Mouse (Mus musculus) cerebellum, postnatal 14 days (tissue): ENCODE data around the gene Six5.
A peak's percentile ranks its signal among the peaks of the same experiment; 100 is the strongest.
"Not testable (repeated sequence)": the region's sequence is repeated elsewhere in the genome, so short reads cannot be mapped to it uniquely, and the experiment has no call there.

Experiments
- DNase-seq, 2 experiments: peaks; one replicate each; pipeline ENCODE4 v3.0.0; 2021; ENCODE audit warnings: mixed read lengths in 2 of 2

Six5 gene

DNA sequence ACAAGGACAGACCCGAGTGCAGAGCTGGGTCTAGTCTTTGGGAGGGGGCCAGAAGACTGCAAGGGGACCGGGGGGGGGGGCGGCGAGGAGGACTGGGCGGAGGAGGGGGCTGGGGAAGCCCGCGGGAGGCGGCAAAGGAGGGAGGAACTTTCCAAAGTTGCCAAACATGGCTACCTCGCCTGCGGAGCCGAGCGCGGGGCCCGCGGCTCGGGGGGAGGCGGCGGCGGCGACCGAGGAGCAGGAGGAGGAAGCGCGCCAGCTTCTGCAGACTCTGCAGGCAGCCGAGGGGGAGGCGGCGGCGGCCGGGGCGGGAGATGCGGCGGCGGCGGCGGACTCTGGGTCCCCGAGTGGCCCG is at the start of gene Six5:
Gene Six5 (plus strand): TSS at position 124 of the 355 bp plus-strand sequence.
- DNase-seq: no peak

DNA sequence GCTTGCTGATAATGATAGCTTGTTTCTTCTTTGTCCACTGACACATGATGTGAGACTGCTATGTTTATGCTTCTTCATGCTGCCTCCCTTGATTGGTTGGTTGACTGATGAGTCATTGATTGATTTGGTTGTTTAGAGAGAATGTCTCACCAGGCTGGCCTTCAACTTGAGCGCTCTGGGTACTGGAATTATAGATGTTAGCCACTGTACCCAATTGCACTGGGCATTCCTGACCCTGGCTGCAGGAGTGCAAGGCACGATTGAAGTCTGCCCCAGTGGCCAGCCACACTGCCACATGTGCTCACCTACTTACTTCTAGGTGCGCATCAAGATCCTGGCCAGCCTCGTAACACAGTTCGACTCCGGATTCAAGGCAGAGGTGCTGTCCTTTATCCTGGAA is 49.8 kb upstream of the Six5 start:
- no peak for DNase-seq

DNA sequence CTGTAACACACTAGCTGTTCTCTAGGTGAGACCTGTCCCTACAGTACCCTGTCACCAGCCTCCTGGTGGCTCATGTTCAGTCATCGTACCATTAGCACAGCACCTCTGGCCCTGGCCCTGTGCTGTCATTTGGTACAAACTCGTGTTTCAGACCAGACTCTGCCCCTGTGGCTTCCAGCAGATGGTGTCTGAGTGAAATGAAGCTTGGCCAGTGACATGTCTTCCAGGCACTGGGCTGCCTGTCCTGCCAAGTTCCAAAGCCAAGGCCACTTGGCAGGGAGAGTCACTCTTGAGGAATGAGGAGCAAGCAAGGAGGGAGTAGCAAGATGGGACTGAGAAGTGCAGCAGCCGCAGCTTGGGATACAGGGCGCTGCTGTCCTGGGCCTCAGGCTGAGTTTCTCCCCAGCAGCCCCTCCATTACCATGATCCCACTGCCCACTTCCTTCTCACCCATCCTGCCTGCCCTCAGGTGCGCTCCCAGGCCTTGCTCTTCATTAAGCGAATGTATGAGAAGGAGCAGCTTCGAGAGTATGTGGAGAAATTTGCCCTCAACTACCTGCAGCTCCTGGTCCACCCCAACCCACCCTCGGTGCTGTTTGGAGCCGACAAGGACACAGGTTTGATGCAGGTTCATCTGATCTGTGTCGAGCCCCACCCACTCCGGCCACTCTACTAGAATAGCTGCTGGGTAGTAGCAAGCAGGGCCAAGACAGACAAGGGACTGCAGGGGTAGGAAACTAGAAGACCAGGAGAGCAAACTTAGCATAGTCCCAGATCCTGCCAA is 47.9 kb upstream of the Six5 start:
- DNase-seq: peak; percentile 88 to 91

DNA sequence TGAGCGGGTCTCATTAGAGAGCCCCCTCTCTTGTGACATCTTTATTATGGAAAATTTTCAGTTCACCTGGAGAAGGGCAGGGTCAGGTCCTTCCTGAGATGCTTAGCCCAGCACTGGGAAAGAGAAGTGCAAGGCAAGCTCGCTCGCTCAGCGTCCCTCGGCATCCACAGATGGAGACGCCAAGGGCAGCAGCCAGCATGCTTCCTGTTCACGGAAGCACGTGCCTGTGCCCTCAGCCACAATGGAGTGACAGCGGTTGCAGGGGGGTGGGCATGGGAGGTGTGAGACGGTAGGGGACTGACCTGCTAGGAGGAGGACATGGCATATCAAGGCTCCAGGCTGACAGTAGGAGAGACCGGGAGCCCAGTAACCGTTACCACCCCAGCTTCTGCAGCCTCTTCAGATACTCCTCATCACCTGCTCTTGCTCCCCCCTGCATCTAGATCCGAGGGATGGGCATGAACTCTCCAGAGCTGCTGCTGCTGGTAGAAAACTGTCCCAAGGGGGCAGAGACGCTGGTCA is 46.3 kb upstream of the Six5 start:
- DNase-seq: no peak

DNA sequence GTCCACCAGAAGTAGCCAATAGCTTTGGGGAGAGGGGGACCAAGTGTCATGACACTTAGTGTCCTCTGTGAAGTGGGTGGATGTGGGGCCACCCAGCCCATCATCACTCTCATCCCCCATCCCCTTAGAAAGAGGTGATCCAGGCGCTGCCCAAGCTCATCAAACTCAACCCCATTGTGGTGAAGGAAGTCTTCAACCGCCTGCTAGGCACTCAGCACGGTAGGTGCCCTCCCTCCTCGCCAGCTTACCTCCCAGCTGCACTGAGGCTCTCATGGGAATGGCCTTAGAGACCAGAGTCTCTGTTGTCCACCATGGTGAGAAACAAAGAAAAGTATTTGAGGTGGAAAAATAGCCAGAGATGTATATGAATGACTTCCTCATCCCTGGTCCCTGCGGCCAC is 45.1 kb upstream of the Six5 start:
- no peak for DNase-seq

DNA sequence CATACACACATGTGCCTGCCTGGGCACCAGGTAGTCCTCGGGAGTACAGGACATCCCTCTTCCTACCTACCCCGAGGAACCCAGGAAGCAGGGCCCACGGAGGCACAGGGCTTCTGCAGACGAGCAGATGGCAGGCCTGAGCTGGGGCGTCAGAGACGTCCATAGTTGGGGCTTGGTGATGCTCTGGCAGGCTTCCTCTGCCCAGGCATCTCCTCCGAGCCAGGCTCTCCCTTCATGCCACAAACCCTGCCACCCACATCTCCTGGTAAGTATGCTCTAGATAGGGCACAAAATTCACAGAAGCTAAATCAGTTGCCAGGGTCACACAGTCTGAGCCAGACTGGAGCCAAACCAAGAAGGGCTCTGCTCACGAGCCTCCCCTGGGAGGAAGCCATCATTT is 44.2 kb upstream of the Six5 start:
- DNase-seq: peak in 1 of 2 experiments; percentile 45

DNA sequence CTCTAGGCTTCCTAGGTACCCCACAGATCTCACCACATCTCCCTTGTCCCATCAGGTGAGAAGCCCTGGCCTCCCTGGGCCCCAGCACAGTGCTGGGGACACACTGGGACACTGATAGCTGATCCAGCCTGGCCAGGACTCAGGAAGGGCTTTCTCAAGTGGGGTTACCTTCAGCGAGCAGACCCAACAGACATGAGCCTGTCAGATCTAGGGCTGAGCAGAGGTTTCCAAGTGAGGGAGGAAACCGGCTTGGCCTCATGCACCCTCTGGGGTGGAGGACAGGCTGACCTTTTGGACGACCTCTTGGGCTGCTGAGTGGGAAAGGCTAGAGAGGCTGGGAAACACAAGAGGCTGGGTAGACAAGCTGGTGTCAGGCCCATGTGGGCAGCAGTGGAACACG is 43.2 kb upstream of the Six5 start:
- DNase-seq: peak in 1 of 2 experiments; percentile 11

DNA sequence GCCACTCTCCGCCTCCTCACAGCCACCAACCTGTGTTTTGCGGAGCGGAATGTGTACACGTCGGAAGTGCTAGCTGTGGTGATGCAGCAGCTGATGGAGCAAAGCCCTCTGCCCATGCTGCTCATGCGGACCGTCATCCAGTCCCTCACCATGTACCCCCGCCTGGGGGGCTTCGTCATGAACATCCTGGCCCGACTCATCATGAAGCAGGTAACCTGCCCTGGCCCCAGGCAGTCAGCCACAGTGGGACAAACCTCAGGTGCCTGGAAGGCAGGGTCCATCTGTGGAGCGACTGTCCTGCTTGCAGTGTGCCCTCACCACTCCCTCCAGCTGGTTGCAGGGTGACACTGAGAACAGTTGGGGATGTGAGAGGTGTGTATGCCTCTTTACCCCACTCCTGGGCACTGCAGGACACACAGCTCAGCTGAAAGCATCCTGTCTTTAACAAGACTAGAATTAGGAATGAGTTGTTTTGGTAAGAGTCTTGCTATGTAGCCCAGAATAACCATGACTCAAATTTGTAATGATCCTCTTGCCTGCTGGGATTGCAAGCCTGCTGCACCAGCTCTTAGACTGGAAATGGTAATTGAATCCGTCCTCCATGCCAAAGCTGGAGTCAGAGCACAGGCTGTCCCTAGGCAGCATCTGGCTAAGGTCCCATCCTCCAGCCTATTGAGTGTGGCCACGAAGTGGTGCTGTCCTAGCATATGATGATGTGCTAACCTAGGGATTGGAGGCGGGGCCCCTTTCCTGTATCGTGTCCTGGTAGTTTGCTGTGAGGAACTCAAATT is 41.9 kb upstream of the Six5 start:
- DNase-seq: peak in 1 of 2 experiments; percentile 59

DNA sequence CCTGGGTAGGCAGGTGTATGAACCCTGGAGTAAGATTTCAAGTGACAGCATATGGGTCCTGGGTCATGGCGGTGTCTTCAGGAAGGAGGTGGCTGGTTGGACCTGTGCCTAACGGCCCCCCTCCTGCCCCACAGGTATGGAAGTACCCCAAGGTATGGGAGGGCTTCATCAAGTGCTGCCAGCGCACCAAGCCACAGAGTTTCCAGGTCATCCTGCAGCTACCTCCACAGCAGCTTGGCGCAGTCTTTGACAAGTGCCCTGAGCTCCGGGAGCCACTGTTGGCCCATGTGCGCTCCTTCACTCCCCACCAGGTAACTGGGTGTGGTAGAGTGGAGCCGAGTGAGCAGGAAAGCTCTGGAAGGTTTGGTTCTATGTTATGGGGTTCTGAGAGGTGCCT is 41.3 kb upstream of the Six5 start:
- no peak for DNase-seq

DNA sequence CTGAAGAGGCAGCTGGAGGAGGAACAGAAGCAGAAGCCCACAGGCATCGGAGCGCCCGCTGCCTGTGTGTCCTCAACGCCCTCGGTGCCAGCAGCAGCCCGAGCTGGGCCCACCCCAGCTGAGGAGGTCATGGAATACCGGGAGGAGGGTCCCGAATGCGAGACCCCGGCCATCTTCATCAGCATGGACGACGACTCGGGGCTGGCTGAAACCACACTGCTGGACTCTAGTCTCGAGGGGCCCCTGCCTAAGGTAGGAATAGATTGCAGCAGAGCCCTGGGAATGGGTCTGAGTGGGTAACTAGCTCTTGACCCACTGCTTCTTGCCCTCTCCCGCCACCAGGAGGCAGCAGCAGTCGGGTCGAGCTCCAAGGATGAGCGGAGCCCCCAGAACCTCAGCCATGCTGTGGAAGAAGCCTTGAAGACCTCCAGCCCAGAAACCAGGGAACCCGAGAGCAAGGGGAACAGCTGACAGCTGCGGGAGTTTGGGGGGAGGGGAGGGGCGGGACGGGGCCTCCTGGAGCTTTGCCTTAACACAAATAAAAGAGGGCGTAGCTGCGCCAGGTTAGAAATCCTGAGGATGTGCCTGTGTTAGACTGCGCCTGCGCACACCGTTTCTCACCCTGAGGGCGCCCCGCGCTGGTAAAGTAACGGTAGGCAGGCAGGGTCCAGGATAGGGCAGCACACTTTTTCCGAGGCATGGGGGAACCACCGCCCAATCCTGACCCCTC is 40.2 kb upstream of the Six5 start, which contains the start of gene Rsph6a:
Gene Rsph6a (plus strand): TSS at position 644 of the 730 bp plus-strand sequence.
- peak; percentile 73 to 87 for DNase-seq

DNA sequence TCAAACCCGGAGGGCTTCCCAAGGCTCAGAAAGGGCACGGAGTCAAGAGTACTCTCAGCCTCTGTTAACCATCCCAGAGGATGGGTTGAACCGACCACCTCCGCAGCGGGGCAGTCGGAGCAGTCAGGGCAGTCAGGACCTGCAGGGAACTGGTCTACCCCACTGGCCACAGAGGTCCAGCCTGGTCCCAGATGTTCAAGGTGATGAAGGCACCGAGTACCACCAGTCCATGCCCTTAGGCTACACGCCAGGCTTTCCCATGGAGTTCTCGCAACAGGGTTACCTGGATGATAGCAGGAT is 39.7 kb upstream of the Six5 start:
- DNase-seq: no peak

DNA sequence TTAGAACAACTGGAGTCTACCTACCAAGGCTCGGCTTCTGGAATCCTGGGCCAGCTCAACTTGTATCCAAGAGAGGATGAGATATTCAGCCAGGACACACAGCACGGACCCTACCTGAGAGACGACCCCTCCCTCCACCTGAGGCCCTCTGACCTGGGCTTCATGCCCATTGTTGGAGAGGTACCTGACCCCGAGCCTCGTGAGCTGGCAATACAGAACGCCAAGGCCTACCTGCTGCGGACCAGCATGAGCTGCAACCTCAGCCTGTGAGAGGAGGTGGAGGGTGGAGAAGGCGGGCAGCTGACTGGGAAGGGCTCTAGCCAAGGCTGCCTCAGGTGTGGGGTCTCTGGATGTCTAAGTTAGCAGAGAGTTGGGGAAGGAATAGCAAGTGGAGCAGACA is 39.3 kb upstream of the Six5 start:
- no peak for DNase-seq

DNA sequence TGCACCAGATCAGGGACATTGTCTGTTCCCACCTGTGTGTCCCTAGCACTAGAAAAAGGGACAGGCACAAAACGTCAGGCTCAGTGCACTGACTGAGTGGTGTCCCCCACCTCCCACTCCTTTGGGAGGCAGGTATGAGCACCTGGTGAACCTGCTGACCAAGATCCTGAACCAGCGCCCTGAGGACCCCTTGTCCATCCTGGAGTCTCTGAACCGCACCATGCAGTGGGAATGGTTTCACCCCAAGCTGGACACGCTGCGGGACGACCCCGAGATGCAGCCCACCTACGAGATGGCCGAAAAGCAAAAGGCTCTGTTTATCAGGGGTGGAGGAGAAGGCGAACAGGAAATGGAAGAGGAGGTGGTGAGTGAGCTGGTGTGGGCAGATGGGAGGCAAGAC is 37.0 kb upstream of the Six5 start:
- no peak for DNase-seq

DNA sequence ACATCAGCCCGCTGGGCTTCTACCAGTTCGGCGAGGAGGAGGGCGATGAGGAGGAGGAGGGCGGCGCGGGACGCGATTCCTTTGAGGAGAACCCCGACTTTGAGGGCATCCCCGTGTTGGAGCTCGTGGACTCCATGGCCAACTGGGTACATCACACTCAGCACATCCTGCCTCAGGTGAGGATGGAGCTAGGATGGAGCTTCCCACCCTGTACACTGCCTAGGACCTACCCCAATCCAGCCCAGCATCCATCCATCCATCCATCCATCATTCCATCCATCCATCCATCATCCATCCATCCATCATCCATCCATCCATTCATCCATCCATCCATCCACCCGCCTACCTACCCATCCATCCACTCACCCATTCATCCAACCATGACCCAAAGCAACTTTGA is 28.5 kb upstream of the Six5 start:
- DNase-seq: no peak

DNA sequence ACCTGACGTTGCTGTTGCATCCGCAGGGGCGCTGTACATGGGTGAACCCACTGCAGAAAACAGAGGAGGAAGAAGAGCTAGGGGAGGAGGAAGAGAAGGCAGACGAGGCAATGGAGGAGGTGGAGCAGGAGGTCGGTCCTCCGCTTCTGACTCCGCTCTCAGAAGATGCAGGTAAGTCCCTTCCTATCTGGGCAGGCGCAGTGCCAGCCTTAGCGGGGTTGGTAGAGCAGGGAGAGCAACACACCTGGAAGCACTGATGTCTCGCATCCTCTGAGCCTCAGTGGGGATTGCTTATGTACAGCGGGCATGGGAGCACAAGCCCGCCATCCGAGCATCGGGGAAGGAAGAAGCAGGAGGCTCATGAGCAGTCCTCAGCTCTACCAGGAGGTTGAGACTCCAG is 27.3 kb upstream of the Six5 start:
- no peak for DNase-seq

DNA sequence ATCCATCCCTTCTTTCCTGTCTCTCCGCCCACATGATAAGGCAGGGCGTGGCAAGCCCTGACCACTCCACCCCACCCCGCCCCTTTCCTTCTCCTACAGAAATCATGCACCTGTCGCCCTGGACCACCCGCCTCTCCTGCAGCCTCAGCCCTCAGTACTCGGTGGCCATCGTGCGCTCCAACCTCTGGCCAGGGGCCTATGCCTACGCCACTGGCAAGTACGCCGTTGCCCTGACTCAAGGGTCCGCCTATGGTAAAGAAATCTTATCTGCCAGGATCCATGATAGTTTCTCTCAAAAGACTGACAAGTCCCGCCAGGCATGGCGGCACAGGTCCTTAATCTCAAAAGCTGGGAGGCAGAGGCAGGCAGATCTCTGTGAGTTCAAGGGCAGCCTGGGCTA is 26.5 kb upstream of the Six5 start:
- DNase-seq: no peak

DNA sequence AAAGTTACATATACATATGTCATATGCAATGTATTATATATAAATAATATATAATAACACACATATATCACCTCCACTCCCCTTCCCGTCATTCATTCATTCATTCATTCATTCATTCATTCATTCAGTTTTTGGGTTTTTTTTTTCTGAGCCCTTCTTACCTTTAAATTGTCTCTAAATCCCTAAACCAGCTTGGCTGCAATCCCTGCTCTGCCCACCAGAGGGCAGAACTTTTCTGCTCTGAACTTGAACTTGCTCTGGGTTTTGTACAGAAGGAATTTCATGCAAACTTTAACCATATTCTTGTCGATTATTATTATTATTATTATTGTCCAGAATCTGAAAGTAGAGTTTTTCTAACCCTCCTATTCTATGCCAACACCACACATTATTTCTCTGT is 25.7 kb upstream of the Six5 start:
- DNase-seq: peak; percentile 82 to 86

DNA sequence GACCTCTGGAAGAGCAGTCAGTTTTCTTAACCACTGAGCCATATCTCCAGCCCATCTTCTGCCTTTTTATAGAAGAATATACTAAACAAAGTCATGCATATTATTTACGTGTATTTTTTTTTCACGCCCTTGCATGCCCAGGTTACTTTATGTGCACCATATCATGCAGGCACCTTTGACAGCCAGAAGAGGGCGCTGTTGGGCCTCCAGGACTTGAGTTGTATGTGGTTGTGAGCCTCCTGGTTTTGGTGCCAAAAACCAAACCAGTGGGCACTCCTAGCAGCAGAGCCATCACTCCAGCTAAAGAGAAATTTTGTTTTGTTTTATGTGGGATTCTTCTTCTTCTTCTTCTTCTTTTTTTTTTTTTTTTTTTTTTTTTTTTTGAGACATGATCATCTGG is 24.9 kb upstream of the Six5 start:
- DNase-seq: no peak

DNA sequence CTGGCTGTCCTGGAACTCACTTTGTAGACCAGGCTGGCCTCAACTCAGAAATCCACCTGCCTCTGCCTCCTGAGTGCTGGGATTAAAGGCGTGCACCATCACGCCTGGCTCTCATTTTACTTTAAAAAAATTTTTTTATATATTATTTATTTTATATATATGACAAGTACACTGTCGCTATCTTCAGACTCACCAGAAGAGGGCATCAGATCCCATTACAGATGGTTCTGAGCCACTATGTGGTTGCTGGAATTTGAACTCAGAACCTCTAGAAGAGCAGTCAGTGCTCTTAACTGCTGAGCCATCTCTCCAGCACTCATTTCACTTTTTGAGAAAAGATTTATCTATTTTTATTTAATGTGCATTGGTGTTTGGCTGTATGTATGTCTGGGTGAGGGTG is 23.4 kb upstream of the Six5 start:
- DNase-seq: not testable (repeated sequence)

DNA sequence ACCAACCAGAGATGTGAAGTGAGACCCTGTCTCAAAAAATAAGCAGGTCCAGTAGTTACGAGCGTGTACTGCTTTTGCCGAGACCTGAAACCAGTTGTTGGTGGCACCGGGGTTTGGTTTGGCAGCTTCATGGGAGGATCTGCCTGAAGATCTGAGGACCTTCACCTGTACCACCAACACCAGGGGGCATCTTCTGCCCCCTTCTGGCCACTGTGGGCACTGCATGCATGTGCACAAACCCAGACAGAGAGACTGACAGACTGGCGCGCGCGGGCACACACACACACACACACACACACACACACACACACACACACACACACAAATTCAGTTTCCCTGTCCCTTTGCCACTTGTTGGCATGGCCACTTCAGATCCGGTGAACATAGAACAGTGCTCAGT is 20.9 kb upstream of the Six5 start:
- peak; percentile 56 to 78 for DNase-seq

DNA sequence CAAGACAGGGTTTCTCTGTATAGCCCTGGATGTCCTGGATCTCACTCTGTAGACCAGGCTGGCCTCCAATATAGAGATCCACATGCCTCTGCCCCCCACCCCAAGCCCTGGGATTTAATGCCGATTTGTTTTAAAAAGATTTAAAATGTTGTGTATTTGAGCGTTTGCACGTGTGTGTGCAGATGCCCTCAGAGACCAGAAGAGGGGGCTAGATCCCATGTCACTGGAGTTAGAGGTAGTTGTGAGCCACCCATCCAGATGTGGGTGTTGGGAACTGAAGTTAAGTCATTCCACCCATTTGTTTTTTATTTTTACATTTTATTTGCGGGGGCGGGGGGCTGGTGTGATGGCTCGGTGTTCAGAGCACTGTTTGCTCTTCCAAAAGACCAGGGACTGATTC is 19.9 kb upstream of the Six5 start:
- no peak for DNase-seq

DNA sequence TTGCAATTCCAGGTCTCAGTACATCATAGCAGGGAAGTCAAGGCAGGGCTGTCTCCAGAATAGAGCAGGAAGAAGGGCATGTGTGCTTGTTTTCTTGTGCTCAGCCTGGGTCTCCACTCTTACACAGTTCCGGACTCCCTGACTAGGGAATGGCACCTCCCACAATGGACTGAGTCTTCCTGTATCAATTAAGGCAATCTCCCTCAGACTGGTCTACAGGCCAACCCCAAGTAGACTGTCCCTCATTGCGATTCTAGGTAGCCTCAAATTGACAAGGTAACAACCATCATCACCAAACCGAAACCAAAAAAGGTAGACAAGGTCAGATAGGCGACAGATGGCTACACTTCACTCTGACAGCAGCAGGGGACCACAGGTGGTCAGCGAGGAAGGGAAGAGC is 19.2 kb upstream of the Six5 start:
- peak in 1 of 2 experiments; percentile 3 for DNase-seq

DNA sequence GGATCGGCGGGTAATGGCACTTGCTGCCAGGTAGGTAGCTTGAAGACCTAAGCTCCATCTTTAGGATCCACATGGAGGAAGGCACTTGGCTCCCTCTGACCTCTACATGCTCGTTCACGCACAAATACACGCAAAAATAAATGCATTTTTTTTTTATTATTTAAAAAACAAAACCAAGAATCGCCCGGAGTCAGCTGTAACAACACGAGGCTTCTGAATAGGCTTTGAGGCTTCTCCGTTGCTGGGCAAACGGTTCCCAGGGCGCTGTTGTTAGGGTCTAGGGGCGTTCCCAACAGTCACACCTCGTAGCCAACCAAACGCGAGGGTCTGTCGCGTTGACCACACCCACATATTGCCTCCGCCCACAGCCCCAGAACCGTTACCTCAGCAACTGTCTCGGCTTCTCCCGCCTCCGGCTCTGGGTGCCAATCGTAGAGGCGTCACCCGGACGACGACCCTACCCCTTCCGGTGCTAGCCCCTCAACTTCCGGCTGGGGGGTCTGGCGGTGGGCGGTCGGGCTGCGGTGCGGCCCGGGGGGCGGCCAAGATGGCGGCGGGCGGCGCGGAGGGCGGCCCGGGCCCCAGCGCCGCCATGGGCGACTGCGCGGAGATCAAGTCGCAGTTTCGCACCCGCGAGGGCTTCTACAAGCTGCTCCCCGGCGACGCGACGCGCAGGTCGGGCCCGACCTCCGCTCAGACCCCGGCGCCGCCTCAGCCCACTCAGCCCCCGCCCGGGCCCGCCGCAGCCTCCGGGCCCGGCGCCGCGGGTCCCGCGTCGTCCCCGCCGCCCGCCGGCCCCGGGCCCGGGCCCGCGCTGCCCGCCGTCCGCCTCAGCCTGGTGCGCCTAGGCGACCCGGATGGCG is 18.4 kb upstream of the Six5 start, which contains the start of gene Dmwd:
Gene Dmwd (plus strand): TSS at position 505 of the 863 bp plus-strand sequence.
- peak; percentile 94 to 96 for DNase-seq
